Mouse (Mus musculus) embryonic facial prominence, embryonic 13.5 days (tissue): Measurements from ENCODE around the gene Iqch. TPM values are rescaled to one million over a fixed set of nuclear protein-coding genes. Genes with fewer than 3 reads are reported as not detected.

ENCODE experiments used
- ATAC-seq: fragments of 200-750 bp; cut with Nextera tagmentation; 2 replicates; pipeline ENCODE4 v1.8.0; 2017; ENCODE audit warnings: low read depth; ENCODE audit not compliant: insufficient number of reproducible peaks, insufficient read depth, low FRiP score, low TSS enrichment
- H3K27ac ChIP-seq: fragments of 300-500 bp; sonication (generic); 2 replicates; pipeline ENCODE4 v1.5.1; 2015; ENCODE audit warnings: moderate library complexity, mild to moderate bottlenecking, inconsistent platforms
- H3K27me3 ChIP-seq: fragments of 300-500 bp; sonication (generic); 2 replicates; pipeline ENCODE4 v1.6.1; 2015; ENCODE audit warnings: mild to moderate bottlenecking, inconsistent platforms
- H3K36me3 ChIP-seq: fragments of 300-500 bp; sonication (generic); 2 replicates; pipeline ENCODE4 v1.6.1; 2015; ENCODE audit warnings: mild to moderate bottlenecking, inconsistent platforms
- H3K4me1 ChIP-seq: fragments of 300-500 bp; sonication (generic); 2 replicates; pipeline ENCODE4 v1.6.1; 2015; ENCODE audit warnings: inconsistent platforms
- H3K4me2 ChIP-seq: fragments of 300-500 bp; sonication (generic); 2 replicates; pipeline ENCODE4 v1.6.1; 2015; ENCODE audit warnings: moderate library complexity, mild to moderate bottlenecking, inconsistent platforms
- H3K4me3 ChIP-seq: fragments of 300-500 bp; sonication (generic); 2 replicates; pipeline ENCODE4 v1.5.1; 2015; ENCODE audit warnings: mild to moderate bottlenecking, inconsistent platforms
- H3K9ac ChIP-seq: fragments of 300-500 bp; sonication (generic); 2 replicates; pipeline ENCODE4 v1.6.1; 2015; ENCODE audit warnings: mild to moderate bottlenecking, inconsistent platforms
- H3K9me3 ChIP-seq: fragments of 300-500 bp; sonication (generic); 2 replicates; pipeline ENCODE4 v1.6.1; 2016; ENCODE audit warnings: inconsistent platforms
- WGBS: fragments of 180-500 bp; shearing (Covaris S2); methylation state at CpG from one replicate; pipeline ENCODE4 v1.1.7; 2015; ENCODE audit warnings: mixed read lengths; 5-methylcytosine and 5-hydroxymethylcytosine counted together
- polyA plus RNA-seq: library from polyadenylated mRNA; unstranded; fragments of >200 nt; fragmentation: Nextera tagmentation; extraction: Ambion mirVana; gene quantifications from 2 replicates; pipeline ENCODE4 v1.2.1, GENCODE M21; 2015

Gene Iqch
- polyA plus RNA-seq, 1 experiment from 2014 or later, result not detected

GRCm38 (mm10) chr9:63489156-63489555 is 113.1 kb downstream of the Iqch start:
- 53% methylated on average over 6 of the region's 6 CpGs for WGBS
- Histone ChIP-seq H3K27ac (no peak overlapping the region), H3K4me1 (peaks cover 9% of the 10 kb centered on the region), H3K4me3 (no peak overlapping the region), H3K27me3 (peaks cover 8% of the 10 kb centered on the region; the same call in 1 of the 2 replicates), H3K9ac (no peak overlapping the region), H3K4me2 (no peak overlapping the region), H3K36me3 (no peaks in the 10 kb centered on the region), H3K9me3 (no peaks in the 10 kb centered on the region)
- ATAC-seq, result no peak

GRCm38 (mm10) chr9:63465561-63465960 is 136.7 kb downstream of the Iqch start:
- H3K4me3 ChIP-seq, result no peak overlapping the region

GRCm38 (mm10) chr9:63462296-63462695 is 140.0 kb downstream of the Iqch start:
- no peak for ATAC-seq
- Histone ChIP-seq H3K9ac (no peak overlapping the region), H3K4me1 (no peaks in the 10 kb centered on the region), H3K9me3 (no peaks in the 10 kb centered on the region), H3K36me3 (no peaks in the 10 kb centered on the region), H3K27ac (no peak overlapping the region), H3K4me3 (no peak overlapping the region), H3K27me3 (0 out of 2 replicates have a peak, but pooled peaks cover 3% of the 10 kb centered on the region), H3K4me2 (no peak overlapping the region)
- WGBS, result 49% methylated on average over 2 of the region's 2 CpGs

More at GRCm38 (mm10) chr9:63465561-63465960, 136.7 kb downstream of the Iqch start:
- H3K9ac ChIP-seq, result no peak overlapping the region
- H3K9me3 ChIP-seq, result no peaks in the 10 kb centered on the region
- H3K4me1 ChIP-seq, result no peaks in the 10 kb centered on the region
- ATAC-seq, result no peak
- H3K4me2 ChIP-seq, result no peak overlapping the region
- H3K27me3 ChIP-seq, result 0 out of 2 replicates have a peak, but pooled peaks cover 3% of the 10 kb centered on the region
- WGBS, result 74% methylated on average over 3 of the region's 3 CpGs
- H3K27ac ChIP-seq, result no peak overlapping the region
- H3K36me3 ChIP-seq, result no peaks in the 10 kb centered on the region

GRCm38 (mm10) chr9:63456401-63456800 is 145.9 kb downstream of the Iqch start:
- no peaks in the 10 kb centered on the region for H3K4me1 ChIP-seq
- H3K4me3 ChIP-seq, result no peak overlapping the region
- ATAC-seq, result no peak
- H3K9me3 ChIP-seq, result peaks cover 3% of the 10 kb centered on the region; the same call in 1 of the 2 replicates
- no peak overlapping the region for H3K9ac ChIP-seq
- no peaks in the 10 kb centered on the region for H3K27me3 ChIP-seq
- no peaks in the 10 kb centered on the region for H3K36me3 ChIP-seq
- no peak overlapping the region for H3K4me2 ChIP-seq
- H3K27ac ChIP-seq, result no peak overlapping the region

GRCm38 (mm10) chr9:63454341-63454740 is 148.0 kb downstream of the Iqch start:
- H3K9me3 ChIP-seq, result peaks cover 3% of the 10 kb centered on the region; the same call in 1 of the 2 replicates
- H3K4me3 ChIP-seq, result no peak overlapping the region
- H3K27me3 ChIP-seq, result no peaks in the 10 kb centered on the region
- H3K4me2 ChIP-seq, result no peak overlapping the region
- H3K9ac ChIP-seq, result no peak overlapping the region
- H3K36me3 ChIP-seq, result no peaks in the 10 kb centered on the region
- no peaks in the 10 kb centered on the region for H3K4me1 ChIP-seq
- 84% methylated on average over 5 of the region's 5 CpGs for WGBS
- no peak overlapping the region for H3K27ac ChIP-seq
- no peak for ATAC-seq

- WGBS, result 73% methylated on average over 4 of the region's 4 CpGs
- no peak overlapping the region for H3K4me3 ChIP-seq
- no peaks in the 10 kb centered on the region for H3K4me1 ChIP-seq
- H3K9ac ChIP-seq, result no peak overlapping the region
- no peak overlapping the region for H3K4me2 ChIP-seq
- no peak overlapping the region for H3K27ac ChIP-seq
- no peaks in the 10 kb centered on the region for H3K36me3 ChIP-seq
- no peak for ATAC-seq
- H3K27me3 ChIP-seq, result no peaks in the 10 kb centered on the region
- H3K9me3 ChIP-seq, result peaks cover 3% of the 10 kb centered on the region; the same call in 1 of the 2 replicates
These were observed 151.7 kb downstream of the Iqch start for GRCm38 (mm10) chr9:63450531-63451030.

- Histone ChIP-seq H3K36me3 (no peaks in the 10 kb centered on the region), H3K4me1 (no peaks in the 10 kb centered on the region), H3K27me3 (no peaks in the 10 kb centered on the region), H3K4me2 (no peak overlapping the region), H3K27ac (no peak overlapping the region), H3K4me3 (no peak overlapping the region), H3K9me3 (no peaks in the 10 kb centered on the region), H3K9ac (no peak overlapping the region)
- WGBS, result 68% methylated on average over 6 of the region's 6 CpGs
- ATAC-seq, result no peak
These were observed 158.6 kb downstream of the Iqch start for GRCm38 (mm10) chr9:63443695-63444094.

GRCm38 (mm10) chr9:63430652-63431051 is 171.6 kb downstream of the Iqch start:
- no peak overlapping the region for H3K9ac ChIP-seq
- 83% methylated on average over 1 of the region's 1 CpGs for WGBS
- H3K4me1 ChIP-seq, result no peaks in the 10 kb centered on the region
- no peak for ATAC-seq
- H3K4me2 ChIP-seq, result no peak overlapping the region
- H3K27me3 ChIP-seq, result no peaks in the 10 kb centered on the region
- H3K27ac ChIP-seq, result no peak overlapping the region
- H3K9me3 ChIP-seq, result no peaks in the 10 kb centered on the region
- no peak overlapping the region for H3K4me3 ChIP-seq
- no peaks in the 10 kb centered on the region for H3K36me3 ChIP-seq

- ATAC-seq, result no peak
- no peak overlapping the region for H3K9ac ChIP-seq
- 60% methylated on average over 9 of the region's 9 CpGs for WGBS
- no peaks in the 10 kb centered on the region for H3K4me1 ChIP-seq
- H3K4me3 ChIP-seq, result no peak overlapping the region
- no peak overlapping the region for H3K4me2 ChIP-seq
- no peaks in the 10 kb centered on the region for H3K36me3 ChIP-seq
- no peaks in the 10 kb centered on the region for H3K27me3 ChIP-seq
- no peak overlapping the region for H3K27ac ChIP-seq
- no peaks in the 10 kb centered on the region for H3K9me3 ChIP-seq
These were observed 181.1 kb downstream of the Iqch start for GRCm38 (mm10) chr9:63421096-63421736.

- H3K36me3 ChIP-seq, result no peaks in the 10 kb centered on the region
- H3K4me1 ChIP-seq, result no peaks in the 10 kb centered on the region
- no peak overlapping the region for H3K27ac ChIP-seq
- no peak overlapping the region for H3K4me3 ChIP-seq
- no peak for ATAC-seq
- H3K4me2 ChIP-seq, result no peak overlapping the region
- no peaks in the 10 kb centered on the region for H3K9me3 ChIP-seq
- H3K9ac ChIP-seq, result no peak overlapping the region
- H3K27me3 ChIP-seq, result no peaks in the 10 kb centered on the region
- 46% methylated on average over 6 of the region's 6 CpGs for WGBS
These were observed 181.9 kb downstream of the Iqch start for GRCm38 (mm10) chr9:63420396-63420795.

- Histone ChIP-seq H3K27ac (no peak overlapping the region), H3K9ac (no peak overlapping the region), H3K4me3 (no peak overlapping the region), H3K4me1 (peaks cover 9% of the 10 kb centered on the region; the same call in 1 of the 2 replicates), H3K9me3 (no peaks in the 10 kb centered on the region), H3K4me2 (no peak overlapping the region), H3K27me3 (no peaks in the 10 kb centered on the region), H3K36me3 (no peaks in the 10 kb centered on the region)
- WGBS, result 83% methylated on average over 1 of the region's 1 CpGs
- no peak for ATAC-seq
These were observed 202.1 kb downstream of the Iqch start for GRCm38 (mm10) chr9:63400176-63400575.

GRCm38 (mm10) chr9:63399463-63399815 is 202.9 kb downstream of the Iqch start:
- H3K4me3 ChIP-seq, result peak overlapping the region; percentile 93
- H3K4me1 ChIP-seq, result peaks cover 9% of the 10 kb centered on the region; the same call in 1 of the 2 replicates
- H3K9me3 ChIP-seq, result no peaks in the 10 kb centered on the region
- 0 out of 2 replicates have a peak, but pooled peaks have one; percentile 26 for ATAC-seq
- whole genome bisulfite sequencing, result 4% methylated on average over 8 of the region's 8 CpGs
- no peaks in the 10 kb centered on the region for H3K27me3 ChIP-seq
- H3K27ac ChIP-seq, result peak overlapping the region; percentile 68; the same call in 1 of the 2 replicates
- H3K4me2 ChIP-seq, result peak overlapping the region; percentile 94
- peak overlapping the region; percentile 92 for H3K9ac ChIP-seq
- H3K36me3 ChIP-seq, result no peaks in the 10 kb centered on the region
